In the genomic region with DNA sequence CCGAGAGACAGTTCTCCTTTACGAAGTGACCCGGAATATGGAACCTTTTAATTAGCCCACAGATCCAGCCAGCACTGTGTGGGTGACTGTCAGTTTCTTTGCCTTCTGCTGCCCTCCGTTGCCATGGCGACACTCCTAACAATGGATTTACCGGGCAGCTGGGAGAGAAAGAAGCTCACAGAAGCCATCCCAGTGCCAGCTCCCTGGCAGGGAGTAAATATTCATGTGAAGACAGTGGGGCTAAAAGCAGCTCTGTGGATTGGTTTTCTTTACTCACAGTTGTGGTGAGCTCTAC, we compare ENCODE assay signal across 8 mouse cellular contexts.
DNase-seq lines count a peak whose midpoint lies in the region; ATAC-seq and TF ChIP-seq lines count a peak whose summit lies in the region.

No protein-coding gene starts in this region.

- ATAC-seq in forebrain, embryonic 15.5 days (replicated peaks) = peak; percentile 95
- peak; percentile 94 for ATAC-seq in neural tube, embryonic 14.5 days (ENCODE audit: low read depth)

- H3K9me3 ChIP-seq in forebrain, embryonic 15.5 days = no peaks in the 10 kb centered on the region
- no peaks in the 10 kb centered on the region for H3K9me3 ChIP-seq in neural tube, embryonic 14.5 days (ENCODE audit: control insufficient read depth, low read length)

- H3K36me3 ChIP-seq in forebrain, embryonic 15.5 days = no peaks in the 10 kb centered on the region
- no peaks in the 10 kb centered on the region for H3K36me3 ChIP-seq in neural tube, embryonic 14.5 days (ENCODE audit: control insufficient read depth, insufficient read depth, low read length)

- no peak overlapping the region for H3K4me3 ChIP-seq in forebrain, embryonic 15.5 days
- H3K4me3 ChIP-seq in neural tube, embryonic 14.5 days (ENCODE audit: low read depth, low read length) = no peak overlapping the region
- no peak overlapping the region for H3K4me3 ChIP-seq in gastrocnemius, adult 2 months

- peak overlapping the region; percentile 71 for H3K27ac ChIP-seq in forebrain, embryonic 15.5 days (replicated peaks)
- H3K27ac ChIP-seq in neural tube, embryonic 14.5 days (ENCODE audit: low read depth, low read length) = peak overlapping the region; percentile 70
- H3K27ac ChIP-seq in gastrocnemius, adult 2 months = no peak overlapping the region

- H3K9ac ChIP-seq in forebrain, embryonic 15.5 days (replicated peaks) = no peak overlapping the region
- H3K9ac ChIP-seq in neural tube, embryonic 14.5 days (replicated peaks; ENCODE audit: low read depth, low read length) = 0 out of 2 replicates have a peak overlapping the region, but pooled peaks have one; percentile 7

- H3K4me2 ChIP-seq in forebrain, embryonic 15.5 days (replicated peaks) = peak overlapping the region; percentile 20
- H3K4me2 ChIP-seq in neural tube, embryonic 14.5 days (ENCODE audit: low read depth, low read length) = peak overlapping the region; percentile 23; the same call in 1 of the 2 replicates

- intact Hi-C loops in gastrocnemius, adult 2 months (cut with DNase I) = no loop called here

- 3% methylated on average over 6 of the region's 6 CpGs for WGBS in forebrain, embryonic 15.5 days
- 6% methylated on average over 6 of the region's 6 CpGs for WGBS in neural tube, embryonic 14.5 days

- H3K4me1 ChIP-seq in forebrain, embryonic 15.5 days = peaks cover 16% of the 10 kb centered on the region
- peaks cover 14% of the 10 kb centered on the region for H3K4me1 ChIP-seq in neural tube, embryonic 14.5 days (ENCODE audit: control insufficient read depth, insufficient read depth, low read length)

- no peak for TF ChIP-seq CTCF in gastrocnemius, adult 2 months (IDR thresholded peaks at IDR 0.05)

- H3K27me3 ChIP-seq in forebrain, embryonic 15.5 days = no peaks in the 10 kb centered on the region
- no peaks in the 10 kb centered on the region for H3K27me3 ChIP-seq in neural tube, embryonic 14.5 days (ENCODE audit: control insufficient read depth, insufficient read depth, low read length)

- peak; percentile 50 for DNase-seq in cerebellum, adult 8-10 months
- peak; percentile 77 to 80 for DNase-seq in layer of hippocampus, postnatal 36 days
- no peak for DNase-seq in B cell, adult 2 months
- DNase-seq in liver = no peak
- DNase-seq in gastrocnemius, adult 2 months = no peak
- DNase-seq in T-cell, adult 2 months (ENCODE audit: low spot score) = no peak

Comparison
In these comparisons a context has a peak if more than half of its experiments do, and no peak if none do; other contexts are left out.
1. DNase-seq: peak in cerebellum, adult 8-10 months (single experiment) and layer of hippocampus, postnatal 36 days (2 of 2); none in B cell, adult 2 months (0 of 2), liver (single experiment), gastrocnemius, adult 2 months (single experiment) and T-cell, adult 2 months (single experiment).